Mouse (Mus musculus) heart, embryonic 14.5 days (tissue): ENCODE measurements around the gene Frrs1l. TPM values are rescaled to one million over a fixed set of nuclear protein-coding genes. Genes with fewer than 3 reads are reported as not detected.
A peak's percentile ranks its signal among the peaks of the same experiment; 100 is the strongest.

Source experiments
- ATAC-seq: fragments of 200-750 bp; cut with Nextera tagmentation; 2 replicates; pipeline ENCODE4 v1.8.0; 2017; ENCODE audit warnings: low read depth, moderate TSS enrichment; ENCODE audit not compliant: insufficient number of reproducible peaks, insufficient read depth, low FRiP score
- H3K27ac ChIP-seq, 2 experiments: fragments of 200-500 bp in 1 of 2; fragments of 300-500 bp in 1 of 2; sonication (generic) in 1 of 2; replicated peaks in 1 of 2; 2 replicates each; pipeline ENCODE4 v1.5.1; 2012 to 2014; ENCODE audit warnings: low read depth in 2 of 2, low read length in 2 of 2, control low read depth in 1 of 2, mild to moderate bottlenecking in 1 of 2, mixed read lengths in 1 of 2; ENCODE audit not compliant: control insufficient read depth in 1 of 2, insufficient read depth in 1 of 2
- H3K27me3 ChIP-seq: fragments of 300-500 bp; sonication (generic); 2 replicates; pipeline ENCODE4 v1.6.1; 2014; ENCODE audit warnings: mild to moderate bottlenecking, low read length, control low read depth; ENCODE audit not compliant: control insufficient read depth, insufficient read depth
- H3K36me3 ChIP-seq: fragments of 300-500 bp; sonication (generic); 2 replicates; pipeline ENCODE4 v1.6.1; 2014; ENCODE audit warnings: mild to moderate bottlenecking, control low read depth, low read length, mixed read lengths; ENCODE audit not compliant: control insufficient read depth, insufficient read depth
- H3K4me1 ChIP-seq, 2 experiments: fragments of 200-500 bp in 1 of 2; fragments of 300-500 bp in 1 of 2; sonication (generic) in 1 of 2; 2 replicates each; pipeline ENCODE4 v1.6.1; 2012 to 2014; ENCODE audit warnings: low read length in 2 of 2, control low read depth in 1 of 2, mixed read lengths in 1 of 2; ENCODE audit not compliant: control insufficient read depth in 2 of 2, insufficient read depth in 2 of 2
- H3K4me2 ChIP-seq: fragments of 300-500 bp; sonication (generic); 2 replicates; pipeline ENCODE4 v1.6.1; 2014; ENCODE audit warnings: mild to moderate bottlenecking, low read length
- H3K4me3 ChIP-seq, 2 experiments: fragments of 200-500 bp in 1 of 2; fragments of 300-500 bp in 1 of 2; sonication (generic) in 1 of 2; 2 replicates each; pipeline ENCODE4 v1.5.1; 2012 to 2014; ENCODE audit warnings: low read length in 2 of 2, mild to moderate bottlenecking in 2 of 2, control low read depth in 1 of 2, low read depth in 1 of 2, moderate library complexity in 1 of 2; ENCODE audit not compliant: control insufficient read depth in 1 of 2, insufficient read depth in 1 of 2
- H3K9ac ChIP-seq: fragments of 300-500 bp; sonication (generic); 2 replicates; pipeline ENCODE4 v1.6.1; 2014; ENCODE audit warnings: mild to moderate bottlenecking, low read length
- H3K9me3 ChIP-seq: fragments of 300-500 bp; sonication (generic); 2 replicates; pipeline ENCODE4 v1.6.1; 2016; ENCODE audit warnings: low read length, control low read depth; ENCODE audit not compliant: control insufficient read depth
- WGBS: fragments of 180-500 bp; shearing (Covaris S2); extraction: QIAGEN DNeasy Blood & Tissue Kit; methylation state at CpG from one replicate; pipeline ENCODE4 v1.1.7; 2014; 5-methylcytosine and 5-hydroxymethylcytosine counted together
- polyA plus RNA-seq: library from polyadenylated mRNA; unstranded; fragments of >200 nt; fragmentation: Nextera tagmentation; extraction: Ambion mirVana; gene quantifications from 2 replicates; pipeline ENCODE4 v1.2.1, GENCODE M21; 2014

The Frrs1l gene
- polyA plus RNA-seq, 1 experiment from 2014 or later: 0.23 TPM

DNA sequence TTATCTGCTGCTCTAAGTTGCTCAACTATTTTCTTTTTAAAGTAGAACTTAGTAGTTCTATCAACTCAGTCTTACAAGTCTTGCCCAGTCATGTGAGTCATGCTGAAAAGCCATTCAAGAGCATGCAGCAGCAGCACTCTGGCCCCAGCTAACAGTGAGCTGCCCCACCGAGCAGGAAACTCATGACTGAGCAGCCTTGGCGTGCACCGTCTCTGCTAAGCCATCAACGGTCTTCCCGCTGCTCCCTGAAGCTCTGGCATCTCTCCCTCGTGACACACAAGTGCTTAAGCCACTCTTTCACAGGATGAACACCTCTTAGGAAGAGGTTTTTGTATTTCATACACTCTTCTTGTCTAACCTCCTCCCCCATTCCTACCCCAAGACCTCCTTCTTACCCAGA is 53.1 kb downstream of the Frrs1l start:
- Histone ChIP-seq H3K27ac (peak overlapping the region; percentile 45 to 52), H3K36me3 (peaks cover 39% of the 10 kb centered on the region), H3K9ac (no peak overlapping the region), H3K4me1 (peaks cover 27 to 58% of the 10 kb centered on the region in 2 experiments), H3K27me3 (no peaks in the 10 kb centered on the region), H3K4me2 (peak overlapping the region; percentile 17; the same call in 1 of the 2 replicates), H3K9me3 (no peaks in the 10 kb centered on the region), H3K4me3 (no peak overlapping the region)
- ATAC-seq: no peak
- 9% methylated on average over 6 of the region's 6 CpGs for WGBS

DNA sequence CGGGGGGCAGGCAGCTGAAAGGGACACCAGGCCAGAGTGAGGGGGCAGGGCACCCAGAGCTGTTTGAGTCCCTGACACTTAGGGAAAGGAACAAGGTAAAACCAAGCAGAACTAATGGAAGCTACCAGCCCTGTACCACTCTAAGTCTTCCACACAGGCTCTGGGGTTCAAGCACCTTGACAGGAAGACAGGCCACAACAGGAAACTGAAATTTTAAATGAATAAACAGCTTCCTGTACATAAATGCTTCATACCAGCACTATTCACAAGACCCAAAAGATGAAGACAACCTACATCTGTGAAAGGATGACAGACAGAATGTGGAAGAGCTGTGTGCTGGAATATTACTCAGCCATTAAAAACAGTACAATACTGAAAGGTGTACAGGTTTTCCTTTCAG is 54.9 kb downstream of the Frrs1l start:
- H3K9me3 ChIP-seq: no peaks in the 10 kb centered on the region
- no CpG with 5 or more reads among the region's 1 CpGs for WGBS
- no peak overlapping the region for H3K4me3 ChIP-seq
- no peak overlapping the region for H3K4me2 ChIP-seq
- peaks cover 44% of the 10 kb centered on the region for H3K36me3 ChIP-seq
- ATAC-seq: no peak
- peaks cover 35 to 65% of the 10 kb centered on the region in 2 experiments for H3K4me1 ChIP-seq
- H3K9ac ChIP-seq: no peak overlapping the region
- H3K27me3 ChIP-seq: no peaks in the 10 kb centered on the region
- no peak overlapping the region for H3K27ac ChIP-seq

DNA sequence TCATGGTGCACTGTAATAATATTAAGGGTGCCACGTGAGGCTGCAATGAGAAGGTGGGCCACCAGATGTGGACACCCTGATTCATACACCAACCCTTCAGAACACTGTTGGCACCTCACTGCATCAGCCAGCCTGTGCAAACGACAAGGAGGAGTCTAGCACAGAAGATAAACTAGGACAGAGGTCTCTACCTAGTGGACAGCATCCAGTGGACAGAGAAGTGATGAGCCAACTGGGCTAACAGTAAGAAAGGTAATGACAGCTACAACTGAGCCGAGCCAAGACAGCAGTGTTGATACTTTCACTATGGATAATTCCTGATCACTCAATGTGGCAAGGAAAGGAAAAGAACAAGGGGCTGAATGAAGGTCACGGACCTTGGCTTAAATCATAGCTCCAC is 57.0 kb downstream of the Frrs1l start:
- Histone ChIP-seq H3K4me2 (no peak overlapping the region), H3K9me3 (no peaks in the 10 kb centered on the region), H3K4me1 (peaks cover 34 to 67% of the 10 kb centered on the region in 2 experiments), H3K4me3 (no peak overlapping the region), H3K27ac (no peak overlapping the region), H3K9ac (no peak overlapping the region), H3K27me3 (no peaks in the 10 kb centered on the region), H3K36me3 (peaks cover 45% of the 10 kb centered on the region)
- ATAC-seq: no peak
- 81% methylated on average over 4 of the region's 4 CpGs for WGBS

DNA sequence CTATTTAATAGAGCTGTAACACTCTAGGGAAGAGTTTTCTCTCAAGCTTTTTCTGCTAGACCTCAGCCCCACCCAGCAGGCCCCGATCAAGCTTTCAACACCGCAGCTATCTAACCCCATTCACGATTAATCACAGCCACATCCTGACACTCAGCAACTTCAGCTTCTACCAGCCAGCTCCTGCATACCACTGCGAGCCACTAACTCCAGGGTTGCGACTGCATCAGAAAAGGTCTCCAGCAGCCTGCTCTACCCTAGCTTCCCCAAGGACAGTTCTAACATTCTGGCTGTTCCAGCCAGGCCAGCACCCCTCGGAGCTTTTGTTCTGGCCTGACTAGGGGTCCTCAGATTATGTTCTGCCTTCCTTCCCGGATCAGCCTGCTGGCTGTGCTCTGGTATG is 58.1 kb downstream of the Frrs1l start:
- WGBS: 7% methylated on average over 7 of the region's 7 CpGs
- H3K27me3 ChIP-seq: no peaks in the 10 kb centered on the region
- peak overlapping the region; percentile 75 to 86 for H3K27ac ChIP-seq
- no peak overlapping the region for H3K4me3 ChIP-seq
- peaks cover 45% of the 10 kb centered on the region for H3K36me3 ChIP-seq
- ATAC-seq: peak; percentile 76
- no peak overlapping the region for H3K9ac ChIP-seq
- H3K4me1 ChIP-seq: peaks cover 30 to 63% of the 10 kb centered on the region in 2 experiments
- peak overlapping the region; percentile 7; the same call in 1 of the 2 replicates for H3K4me2 ChIP-seq
- no peaks in the 10 kb centered on the region for H3K9me3 ChIP-seq

DNA sequence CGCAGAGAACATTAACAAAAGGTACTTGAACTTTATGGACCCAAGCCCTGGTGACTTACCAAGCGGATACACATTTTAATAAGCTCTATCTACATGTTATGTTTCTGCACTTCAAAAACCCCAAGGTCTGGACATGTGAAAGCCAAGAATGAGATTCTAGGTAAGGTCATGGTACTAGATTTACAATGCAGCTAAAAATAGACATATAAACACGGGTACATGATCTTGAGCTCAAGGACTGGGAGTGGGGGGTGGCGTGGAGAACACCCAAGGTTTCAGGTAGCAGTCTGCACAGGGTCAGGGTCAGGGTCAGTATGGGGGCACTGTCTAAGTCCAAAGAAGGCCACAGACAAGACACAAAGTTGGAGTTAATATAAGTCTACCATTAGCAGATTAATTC is 59.9 kb downstream of the Frrs1l start:
- H3K9me3 ChIP-seq: no peaks in the 10 kb centered on the region
- H3K9ac ChIP-seq: no peak overlapping the region
- no peak overlapping the region for H3K4me3 ChIP-seq
- WGBS: 46% methylated on average over 4 of the region's 4 CpGs
- H3K27me3 ChIP-seq: no peaks in the 10 kb centered on the region
- H3K4me2 ChIP-seq: no peak overlapping the region
- peak overlapping the region; percentile 69 to 75; a peak in 3 of 4 replicates for H3K27ac ChIP-seq
- peaks cover 23 to 54% of the 10 kb centered on the region in 2 experiments for H3K4me1 ChIP-seq
- ATAC-seq: no peak
- H3K36me3 ChIP-seq: peaks cover 48% of the 10 kb centered on the region

DNA sequence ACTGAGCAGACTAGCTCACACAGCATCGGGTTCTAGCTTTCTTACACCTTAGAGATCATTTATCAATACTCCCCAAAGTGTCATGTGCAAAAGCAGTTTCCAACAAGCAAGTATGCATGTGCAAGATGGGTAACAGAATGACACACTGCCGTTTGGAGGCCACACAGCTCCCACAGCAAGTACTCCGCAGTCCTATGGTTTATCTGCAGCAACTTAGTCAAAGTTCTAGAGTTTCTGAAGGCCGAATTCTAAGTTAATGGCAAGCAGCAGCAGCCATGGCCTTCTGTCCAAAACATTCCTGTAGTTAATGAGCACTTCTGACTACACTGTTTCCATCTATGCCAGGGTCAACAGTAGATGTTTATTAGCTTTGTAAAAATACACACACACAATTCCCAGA is 63.2 kb downstream of the Frrs1l start:
- Histone ChIP-seq H3K27ac (no peak overlapping the region), H3K4me3 (no peak overlapping the region), H3K9me3 (no peaks in the 10 kb centered on the region), H3K4me1 (peaks cover 17 to 42% of the 10 kb centered on the region in 2 experiments), H3K27me3 (no peaks in the 10 kb centered on the region), H3K9ac (no peak overlapping the region), H3K4me2 (no peak overlapping the region), H3K36me3 (peaks cover 57% of the 10 kb centered on the region)
- no peak for ATAC-seq
- 87% methylated on average over 4 of the region's 4 CpGs for WGBS

DNA sequence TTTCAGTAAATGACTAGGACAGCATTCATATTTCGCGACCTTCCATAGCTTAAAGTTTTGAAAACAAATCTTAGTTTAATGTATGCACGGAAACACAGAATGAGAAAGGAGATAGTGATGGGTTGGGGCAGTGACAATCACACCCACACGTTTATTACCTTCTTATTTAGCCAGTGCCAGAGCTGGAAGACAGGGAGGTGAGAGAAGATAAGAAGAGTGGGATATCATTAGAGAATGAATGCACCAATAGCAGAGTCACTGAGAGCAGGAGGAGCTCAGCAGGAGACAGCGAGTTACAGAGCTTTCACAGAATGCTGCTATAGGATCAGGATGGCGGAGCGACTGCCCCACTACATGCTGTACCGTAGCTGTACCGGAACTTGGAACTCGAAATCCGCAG is 68.0 kb downstream of the Frrs1l start:
- H3K9ac ChIP-seq: no peak overlapping the region
- H3K4me1 ChIP-seq: no peaks in the 10 kb centered on the region
- WGBS: 89% methylated on average over 11 of the region's 11 CpGs
- H3K27ac ChIP-seq: no peak overlapping the region
- H3K4me2 ChIP-seq: no peak overlapping the region
- no peak for ATAC-seq
- H3K27me3 ChIP-seq: no peaks in the 10 kb centered on the region
- no peaks in the 10 kb centered on the region for H3K9me3 ChIP-seq
- no peak overlapping the region for H3K4me3 ChIP-seq
- peaks cover 79% of the 10 kb centered on the region for H3K36me3 ChIP-seq

DNA sequence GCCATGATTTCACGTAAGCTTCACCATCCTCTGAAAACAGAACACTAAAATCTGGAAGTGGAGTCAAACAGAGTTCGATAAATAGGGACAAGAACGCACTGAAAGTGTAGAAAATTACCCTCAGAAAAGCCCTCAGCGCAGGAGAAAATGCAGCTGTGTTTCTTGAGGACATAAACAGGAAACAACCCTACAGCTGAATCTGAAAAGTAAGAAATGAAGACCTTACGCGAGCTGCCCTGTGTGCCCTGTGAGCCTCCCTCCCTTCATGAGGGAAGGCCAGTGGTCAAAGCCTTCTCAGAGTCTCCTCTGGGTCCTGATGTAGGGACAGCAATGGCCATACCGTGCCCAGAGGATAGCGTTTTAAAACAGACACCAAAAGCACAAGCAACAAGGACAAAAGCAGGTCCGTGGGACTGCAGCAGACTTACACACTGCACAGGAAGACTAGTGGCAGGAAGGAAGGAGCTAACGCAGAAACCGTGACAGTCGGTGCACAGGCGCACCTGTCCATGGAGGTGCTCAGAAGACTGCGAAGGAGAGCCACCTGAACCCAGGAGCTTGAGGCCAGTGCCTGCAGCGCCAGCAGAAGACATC is 74.4 kb downstream of the Frrs1l start:
- no peak for ATAC-seq
- Histone ChIP-seq H3K27ac (no peak overlapping the region), H3K9me3 (no peaks in the 10 kb centered on the region), H3K27me3 (no peaks in the 10 kb centered on the region), H3K4me2 (no peak overlapping the region), H3K36me3 (peaks cover 81% of the 10 kb centered on the region), H3K9ac (no peak overlapping the region), H3K4me3 (no peak overlapping the region), H3K4me1 (no peaks in the 10 kb centered on the region; a peak in 2 of 4 replicates)
- 92% methylated on average over 15 of the region's 15 CpGs for WGBS
